Mouse (Mus musculus) lung, adult 18-20 months (tissue): Measurements from ENCODE around the gene Sbno2.
"Not testable (repeated sequence)": the region's sequence is repeated elsewhere in the genome, so short reads cannot be mapped to it uniquely, and the experiment has no call there.

Experiments
- DNase-seq, 2 experiments: peaks; one replicate each; pipeline ENCODE4 v3.0.0; 2022; ENCODE audit warnings: mixed read lengths in 2 of 2

Sbno2 gene

GRCm38 (mm10) chr10:80055891-80056290, 49.5 kb downstream of the Sbno2 start:
- no peak for DNase-seq

- DNase-seq, result no peak
Observed at GRCm38 (mm10) chr10:80055364-80055763, 50.0 kb downstream of the Sbno2 start.

GRCm38 (mm10) chr10:80054911-80055310, 50.5 kb downstream of the Sbno2 start:
- not testable (repeated sequence) for DNase-seq

- DNase-seq, result peak; percentile 74 to 82
Observed at GRCm38 (mm10) chr10:80053831-80054815, 51.2 kb downstream of the Sbno2 start.

GRCm38 (mm10) chr10:80053259-80053780, 52.1 kb downstream of the Sbno2 start:
- peak; percentile 100 for DNase-seq

GRCm38 (mm10) chr10:80052374-80052764, 53.0 kb downstream of the Sbno2 start:
- no peak for DNase-seq

GRCm38 (mm10) chr10:80051618-80052373, 53.6 kb downstream of the Sbno2 start:
- DNase-seq, result peak; percentile 86 to 89

- no peak for DNase-seq
Observed at GRCm38 (mm10) chr10:80050885-80051617, 54.3 kb downstream of the Sbno2 start.

- peak in 1 of 2 experiments; percentile 57 for DNase-seq
Observed at GRCm38 (mm10) chr10:80050244-80050643, 55.1 kb downstream of the Sbno2 start.

GRCm38 (mm10) chr10:80048834-80049233, 56.5 kb downstream of the Sbno2 start:
- no peak for DNase-seq

GRCm38 (mm10) chr10:80048396-80048795, 57.0 kb downstream of the Sbno2 start:
- no peak for DNase-seq

GRCm38 (mm10) chr10:80047041-80047565, 58.3 kb downstream of the Sbno2 start, which contains the start of gene Gpx4:
TSS of gene Gpx4 (plus strand) at chr10:80047166.
- DNase-seq, result no peak

GRCm38 (mm10) chr10:80045766-80046165, 59.6 kb downstream of the Sbno2 start:
- DNase-seq, result no peak

- DNase-seq, result not testable (repeated sequence)
Observed at GRCm38 (mm10) chr10:80045364-80045763, 60.0 kb downstream of the Sbno2 start.

- no peak for DNase-seq
Observed at GRCm38 (mm10) chr10:80044087-80044486, 61.3 kb downstream of the Sbno2 start.

- DNase-seq, result not testable (repeated sequence)
Observed at GRCm38 (mm10) chr10:80041409-80042060, 63.8 kb downstream of the Sbno2 start.

- DNase-seq, result peak; percentile 97 to 98
Observed at GRCm38 (mm10) chr10:80039559-80039979, 65.8 kb downstream of the Sbno2 start, which contains the start of gene Polr2e. TSS of gene Polr2e (minus strand) at chr10:80039795.

GRCm38 (mm10) chr10:80036832-80037231, 68.5 kb downstream of the Sbno2 start:
- DNase-seq, result no peak

GRCm38 (mm10) chr10:80035686-80036085, 69.7 kb downstream of the Sbno2 start:
- DNase-seq, result peak; percentile 75 to 81

GRCm38 (mm10) chr10:80035148-80035547, 70.2 kb downstream of the Sbno2 start:
- DNase-seq, result no peak
